10 mouse cellular contexts compared by ENCODE assay signal in the genomic region with DNA sequence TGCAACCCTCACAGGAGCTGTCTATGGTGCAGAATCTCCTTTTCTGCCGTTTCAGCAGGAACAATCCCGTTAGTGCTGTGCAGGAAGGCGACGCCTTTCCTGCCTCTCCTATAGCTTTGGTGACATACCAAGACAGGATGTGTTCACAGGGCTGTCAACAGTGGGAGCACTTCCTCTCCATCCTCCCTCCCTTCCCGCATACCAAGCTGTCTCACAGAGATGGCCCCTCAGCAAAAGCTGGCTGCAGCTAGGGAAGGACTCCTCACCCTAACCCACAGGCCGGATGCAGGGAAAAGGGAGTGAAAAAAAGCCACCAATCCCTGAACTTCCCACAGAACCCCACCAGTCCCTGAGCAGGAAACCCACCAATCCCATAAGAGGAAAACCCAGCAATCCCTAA. TPM values are rescaled to one million over a fixed set of nuclear protein-coding genes. Genes with fewer than 3 reads are reported as not detected.
A peak's percentile ranks its signal among the peaks of the same experiment; 100 is the strongest.
DNase-seq lines count a peak whose midpoint lies in the region; ATAC-seq and TF ChIP-seq lines count a peak whose summit lies in the region.
"Had no signal": no experiment of that assay in that cellular context is flagged by ENCODE, and none has a peak within 500 bp of the region (broad histone marks: within the 10 kb centered on the region; RNA-seq: fewer than 3 reads in every experiment).

No protein-coding gene starts in this region.

- WGBS in heart, postnatal 0 days = 25% methylated on average over 6 of the region's 6 CpGs
- 17% methylated on average over 6 of the region's 6 CpGs for WGBS in liver, postnatal 0 days (ENCODE audit: insufficient replicate concordance)
- 61% methylated on average over 6 of the region's 6 CpGs for WGBS in cerebellum, adult 2 months

- no peak for TF ChIP-seq POLR2A in cerebellum, adult 2 months (IDR thresholded peaks at IDR 0.05; ENCODE audit: borderline replicate concordance, insufficient read depth, low read length)

- H3K4me3 ChIP-seq in ES-E14 (ENCODE audit: insufficient read depth in 1 of 2, low read depth in 1 of 2, low read length in 2 of 2, poor library complexity in 1 of 2, severe bottlenecking in 1 of 2) = no peak overlapping the region
- H3K4me3 ChIP-seq in heart, postnatal 0 days (ENCODE audit: low read depth, low read length) = no peak overlapping the region
- no peak overlapping the region for H3K4me3 ChIP-seq in liver, postnatal 0 days (ENCODE audit: low read depth, low read length)
- H3K4me3 ChIP-seq in cerebellum, adult 2 months (replicated peaks; ENCODE audit: insufficient read depth, low read depth, low read length) = no peak overlapping the region
- H3K4me3 ChIP-seq: forebrain, embryonic 12.5 days had no signal

- in situ Hi-C loops in ES-E14 (cut with MboI; ENCODE audit: low sequenced_read_pairs in 2 of 2, unreplicated experiment in 2 of 2) = no loop called here

- H3K36me3 ChIP-seq in ES-E14 (ENCODE audit: control insufficient read depth, insufficient read depth, low read length, poor library complexity, severe bottlenecking) = no peaks in the 10 kb centered on the region
- H3K36me3 ChIP-seq in heart, postnatal 0 days (replicated peaks; ENCODE audit: control insufficient read depth, insufficient read depth, low read length) = no peaks in the 10 kb centered on the region
- H3K36me3 ChIP-seq in liver, postnatal 0 days (replicated peaks; ENCODE audit: insufficient read depth, low read length) = no peaks in the 10 kb centered on the region
- H3K36me3 ChIP-seq: forebrain, embryonic 12.5 days had no signal

- no peak overlapping the region for H3K27ac ChIP-seq in ES-E14 (ENCODE audit: insufficient read depth, low read depth, low read length, poor library complexity, severe bottlenecking)
- peak overlapping the region; percentile 80 for H3K27ac ChIP-seq in heart, postnatal 0 days (ENCODE audit: low read depth)
- no peak overlapping the region for H3K27ac ChIP-seq in liver, postnatal 0 days (ENCODE audit: low read depth)
- no peak overlapping the region for H3K27ac ChIP-seq in cerebellum, adult 2 months (ENCODE audit: insufficient read depth, low read length)
- H3K27ac ChIP-seq: forebrain, embryonic 12.5 days had no signal

- peak; percentile 85 for TF ChIP-seq EP300 in heart, postnatal 0 days (IDR thresholded peaks at IDR 0.05; ENCODE audit: low read depth)
- 0 out of 2 replicates have a peak, but pooled peaks have one; percentile 6 for TF ChIP-seq EP300 in liver, postnatal 0 days (IDR thresholded peaks at IDR 0.05; ENCODE audit: low read depth)

- peak; percentile 90 for ATAC-seq in heart, postnatal 0 days (ENCODE audit: insufficient read depth, low read depth)
- peak; percentile 92 for ATAC-seq in liver, postnatal 0 days
- ATAC-seq in megakaryocyte-erythroid progenitor cell, adult 5-6 weeks (replicated peaks; ENCODE audit: low FRiP score, low TSS enrichment, poor library complexity, severe bottlenecking) = no peak

- no peaks in the 10 kb centered on the region for H3K27me3 ChIP-seq in heart, postnatal 0 days (ENCODE audit: control insufficient read depth, insufficient read depth, low read length)
- H3K27me3 ChIP-seq in liver, postnatal 0 days (ENCODE audit: insufficient read depth, low read length) = no peaks in the 10 kb centered on the region
- H3K27me3 ChIP-seq in cerebellum, adult 2 months (ENCODE audit: control insufficient read depth, insufficient read depth, low read length) = no peaks in the 10 kb centered on the region
- H3K27me3 ChIP-seq: forebrain, embryonic 12.5 days had no signal

- TF ChIP-seq CTCF in heart, postnatal 0 days (IDR thresholded peaks at IDR 0.05; ENCODE audit: low read depth) = 0 out of 2 replicates have a peak, but pooled peaks have one; percentile 7
- no peak for TF ChIP-seq CTCF in liver, postnatal 0 days (IDR thresholded peaks at IDR 0.05; ENCODE audit: low read depth)
- no peak for TF ChIP-seq CTCF in cerebellum, adult 2 months (IDR thresholded peaks at IDR 0.05; ENCODE audit: borderline replicate concordance, insufficient read depth, low read depth, low read length)

- no peak overlapping the region for H3K9ac ChIP-seq in ES-E14 (ENCODE audit: insufficient read depth, low read depth, low read length, poor library complexity, severe bottlenecking)
- H3K9ac ChIP-seq in heart, postnatal 0 days (replicated peaks; ENCODE audit: low read depth, low read length) = no peak overlapping the region
- H3K9ac ChIP-seq in liver, postnatal 0 days (replicated peaks) = no peak overlapping the region
- H3K9ac ChIP-seq: forebrain, embryonic 12.5 days had no signal

- DNase-seq in ES-E14 (ENCODE audit: low read depth, low spot score) = peak; percentile 12
- DNase-seq in brain, adult 2 months (ENCODE audit: low read depth, low spot score) = peak; percentile 3
- DNase-seq in heart, postnatal 0 days (ENCODE audit: low spot score) = peak; percentile 63
- peak; percentile 18 for DNase-seq in liver, postnatal 0 days
- DNase-seq in frontal cortex, postnatal 36 days (ENCODE audit: low spot score in 2 of 2) = no peak
- DNase-seq in right cerebral cortex, postnatal 4 days = no peak
- DNase-seq in cerebellum, adult 2 months = no peak

- no peaks in the 10 kb centered on the region for H3K4me1 ChIP-seq in ES-E14 (ENCODE audit: control insufficient read depth in 2 of 2, insufficient read depth in 2 of 2, low read length in 2 of 2, poor library complexity in 1 of 2)
- H3K4me1 ChIP-seq in heart, postnatal 0 days (ENCODE audit: control insufficient read depth, insufficient read depth) = no peaks in the 10 kb centered on the region
- H3K4me1 ChIP-seq in liver, postnatal 0 days (ENCODE audit: insufficient read depth) = no peaks in the 10 kb centered on the region
- no peaks in the 10 kb centered on the region for H3K4me1 ChIP-seq in cerebellum, adult 2 months (ENCODE audit: control insufficient read depth, insufficient read depth, low read length)
- H3K4me1 ChIP-seq: forebrain, embryonic 12.5 days had no signal

- no peak overlapping the region for H3K4me2 ChIP-seq in heart, postnatal 0 days (ENCODE audit: low read depth, low read length)
- H3K4me2 ChIP-seq in liver, postnatal 0 days (ENCODE audit: low read depth, low read length) = no peak overlapping the region
- H3K4me2 ChIP-seq: forebrain, embryonic 12.5 days had no signal

- H3K9me3 ChIP-seq in ES-E14 (ENCODE audit: control insufficient read depth, insufficient read depth, low read depth, low read length) = no peaks in the 10 kb centered on the region
- no peaks in the 10 kb centered on the region for H3K9me3 ChIP-seq in heart, postnatal 0 days (replicated peaks; ENCODE audit: control insufficient read depth, low read length)
- no peaks in the 10 kb centered on the region for H3K9me3 ChIP-seq in liver, postnatal 0 days (ENCODE audit: low read length)
- H3K9me3 ChIP-seq: forebrain, embryonic 12.5 days had no signal

TF ChIP-seq in ES-E14, 5 proteins besides CTCF, POLR2A, EP300 and RAD21:
- TF ChIP-seq MAFK (IDR thresholded peaks at IDR 0.05; ENCODE audit: insufficient read depth, low read depth, low read length) (peak; percentile 56; the same call in 1 of the 2 replicates), HCFC1 (IDR thresholded peaks at IDR 0.05; ENCODE audit: borderline replicate concordance, insufficient read depth, low read length) (no peak)

RNA-seq across cellular contexts. Expression of a gene that starts 4.8 kb away (rescaled TPM):
- total RNA-seq in ES-E14 (2012; rRNA removed) = not detected in 2 replicates
- total RNA-seq in heart, postnatal 0 days (2014; rRNA removed; ENCODE audit: low replicate concordance) = not detected in 2 replicates
- polyA plus RNA-seq in heart, postnatal 0 days (2015; fragmentation: Nextera tagmentation; extraction: Ambion mirVana) = not detected in 2 replicates
- polyA plus RNA-seq in liver, postnatal 0 days (2015; fragmentation: Nextera tagmentation; extraction: Ambion mirVana) = not detected in 2 replicates
- not detected in 2 replicates for total RNA-seq in megakaryocyte-erythroid progenitor cell, adult 5-6 weeks (2014; fragmentation: Nextera tagmentation)
- not detected in 2 replicates for total RNA-seq in megakaryocyte-erythroid progenitor cell, adult 5-6 weeks (2017)
- not detected in 2 replicates for polyA plus RNA-seq in cerebellum, adult 2 months (2012; rRNA removed)
- total RNA-seq: left cerebral cortex, postnatal 10 days had no signal
- polyA plus RNA-seq: forebrain, embryonic 12.5 days had no signal

Comparison
In these comparisons a context has a peak if more than half of its experiments do, and no peak if none do; other contexts are left out.
1. DNase-seq: peak in ES-E14 (single experiment), brain, adult 2 months (single experiment), heart, postnatal 0 days (single experiment) and liver, postnatal 0 days (single experiment); none in frontal cortex, postnatal 36 days (0 of 2), right cerebral cortex, postnatal 4 days (single experiment) and cerebellum, adult 2 months (0 of 2).